14 mouse cellular contexts compared by ENCODE assay signal in genomic region chr3:110267790-110268189, GRCm38 (mm10).
"Had no signal": no experiment of that assay in that cellular context is flagged by ENCODE, and none has a peak within 500 bp of the region (broad histone marks: within the 10 kb centered on the region; RNA-seq: fewer than 3 reads in every experiment).

No protein-coding gene starts in this region.

- H3K4me3 ChIP-seq: kidney, embryonic 15.5 days; left cerebral cortex, adult 2 months; liver, embryonic 13.5 days had no signal

- DNase-seq: kidney, postnatal 10 days; kidney, postnatal 36 days; layer of hippocampus, postnatal 36 days; liver, embryonic 13.5 days; lung, adult 2 months; lung, postnatal 14 days; lung, postnatal 4 days; midbrain, embryonic 14.5 days; right cerebral cortex, postnatal 25 days; thymus, adult 18-20 months; thymus, postnatal 4 days had no signal

- H3K27ac ChIP-seq: kidney, embryonic 15.5 days; left cerebral cortex, adult 2 months; liver, embryonic 13.5 days had no signal

- H3K27me3 ChIP-seq: kidney, embryonic 15.5 days; liver, embryonic 13.5 days had no signal

- H3K4me2 ChIP-seq: kidney, embryonic 15.5 days; liver, embryonic 13.5 days; midbrain, embryonic 11.5 days had no signal

- H3K9ac ChIP-seq: kidney, embryonic 15.5 days; liver, embryonic 13.5 days had no signal

- H3K9me3 ChIP-seq: kidney, embryonic 15.5 days; liver, embryonic 13.5 days had no signal

- H3K4me1 ChIP-seq: kidney, embryonic 15.5 days; liver, embryonic 13.5 days had no signal

- H3K36me3 ChIP-seq: kidney, embryonic 15.5 days; liver, embryonic 13.5 days had no signal
